Mouse (Mus musculus) fibroblast of lung, adult 2 months (primary cell): ENCODE data around the gene Tagln3.

Experiments used
- DNase-seq: peaks from one replicate; pipeline ENCODE4 v3.0.0-alpha.2; 2011; ENCODE audit warnings: low read depth

Gene Tagln3

DNA sequence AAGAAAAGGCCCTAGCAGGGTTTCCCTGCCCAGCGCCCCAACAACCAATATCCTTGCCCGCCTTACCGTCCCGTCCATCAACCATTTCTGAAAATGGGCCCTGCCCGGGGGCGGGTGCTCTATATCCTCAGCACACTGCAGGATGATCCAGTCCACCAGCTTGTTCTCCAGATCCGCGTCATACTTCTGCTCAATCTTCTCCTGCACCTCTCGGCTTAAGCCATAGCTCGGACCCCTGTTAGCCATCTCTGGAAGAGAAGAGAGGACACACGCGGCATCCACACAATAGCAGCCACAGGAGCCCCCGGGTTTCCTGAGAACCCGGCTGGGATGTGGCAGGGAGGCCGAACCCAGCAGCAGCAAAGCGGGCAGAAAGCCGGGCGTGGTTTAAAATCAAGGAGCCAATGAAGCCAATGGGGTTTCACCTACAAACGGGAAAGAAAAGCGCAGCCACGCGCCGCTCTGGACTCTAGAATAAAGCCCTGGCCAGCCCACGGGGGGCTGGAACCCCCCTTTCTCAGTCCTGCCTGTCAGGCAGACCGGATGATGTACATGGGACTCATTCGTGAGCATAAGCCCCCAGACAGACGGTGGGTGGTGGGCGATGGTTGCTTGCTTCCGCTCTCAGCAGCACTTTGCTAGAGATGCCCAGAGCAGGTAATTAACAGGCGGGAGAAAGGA, at the start of gene Tagln3:
Tagln3 (minus strand) TSS at position 548 of the 681 bp plus-strand sequence.
- DNase-seq = no peak

GRCm38 (mm10) chr16:45770914-45771313, 46.5 kb upstream of the Tagln3 start:
- DNase-seq = no peak

- DNase-seq = no peak
These were observed 43.6 kb upstream of the Tagln3 start for GRCm38 (mm10) chr16:45767853-45768640.

DNA sequence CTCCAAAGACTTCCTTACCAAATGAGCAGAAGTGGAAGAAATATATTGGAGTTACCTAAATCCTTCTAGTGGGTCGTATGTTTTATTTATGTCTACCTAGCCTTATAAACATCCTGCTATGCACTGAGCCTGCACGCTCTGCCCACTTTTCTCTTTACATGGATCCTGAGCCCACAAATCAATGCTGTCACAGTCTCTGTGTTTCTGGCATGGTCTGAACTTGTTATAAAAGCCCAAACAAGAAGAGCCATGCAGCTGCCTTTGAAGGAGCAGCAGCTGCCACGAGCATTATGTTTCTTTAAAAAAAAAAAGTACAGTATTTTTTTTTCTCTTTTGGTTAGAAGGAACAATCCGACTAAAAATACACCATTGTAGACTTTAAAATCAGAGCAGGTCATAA, 43.0 kb upstream of the Tagln3 start:
- no peak for DNase-seq

GRCm38 (mm10) chr16:45765801-45766494, 41.5 kb upstream of the Tagln3 start:
- DNase-seq = no peak

- no peak for DNase-seq
These were observed 40.7 kb upstream of the Tagln3 start for GRCm38 (mm10) chr16:45765102-45765501.

GRCm38 (mm10) chr16:45762859-45763505, 38.6 kb upstream of the Tagln3 start:
- DNase-seq = no peak

DNA sequence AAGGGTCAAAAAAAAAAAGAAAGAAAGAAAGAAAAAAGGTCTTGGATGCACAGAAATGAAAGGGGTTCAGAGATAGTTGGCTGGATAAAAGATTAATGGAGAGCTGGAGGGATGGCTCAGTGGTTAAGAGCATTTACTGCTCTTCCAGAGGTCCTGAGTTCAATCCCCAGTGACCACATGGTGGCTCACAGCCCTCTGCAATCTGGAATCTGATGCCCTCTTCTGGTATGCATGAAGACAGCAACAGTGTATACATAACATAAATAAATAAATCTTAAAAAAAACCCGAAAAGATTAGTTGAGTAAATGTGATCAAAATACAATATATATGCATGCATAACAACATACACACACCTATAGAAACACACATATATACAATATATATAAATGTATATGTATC, 37.0 kb upstream of the Tagln3 start:
- no peak for DNase-seq

DNA sequence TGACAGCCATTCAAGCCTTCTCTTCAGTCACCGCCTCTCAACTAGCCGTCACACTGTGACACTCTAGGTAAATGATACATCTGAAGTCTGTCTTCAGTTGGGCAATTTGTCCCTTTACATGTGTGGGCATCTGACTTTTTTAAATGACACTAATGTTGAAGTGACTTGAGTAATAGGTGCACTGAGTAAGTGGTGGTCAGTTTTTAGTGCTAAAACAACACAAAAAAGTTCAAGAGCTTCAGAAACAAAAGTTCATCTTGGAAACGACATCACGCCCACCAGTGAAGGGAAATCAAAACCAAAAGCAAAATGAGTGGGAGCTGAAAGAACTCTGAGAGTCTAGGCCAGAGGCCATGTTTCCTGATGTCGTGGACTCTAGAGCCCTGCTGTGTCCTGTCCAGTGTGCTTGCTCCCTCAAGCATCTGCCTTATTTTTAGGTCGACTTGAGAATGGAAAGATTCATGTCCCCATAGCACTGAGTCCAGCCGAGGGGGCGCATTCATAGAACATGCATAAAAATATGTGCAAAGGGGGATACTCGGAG, 34.4 kb upstream of the Tagln3 start:
- DNase-seq = no peak

GRCm38 (mm10) chr16:45757421-45758078, 33.1 kb upstream of the Tagln3 start:
- DNase-seq = no peak

DNA sequence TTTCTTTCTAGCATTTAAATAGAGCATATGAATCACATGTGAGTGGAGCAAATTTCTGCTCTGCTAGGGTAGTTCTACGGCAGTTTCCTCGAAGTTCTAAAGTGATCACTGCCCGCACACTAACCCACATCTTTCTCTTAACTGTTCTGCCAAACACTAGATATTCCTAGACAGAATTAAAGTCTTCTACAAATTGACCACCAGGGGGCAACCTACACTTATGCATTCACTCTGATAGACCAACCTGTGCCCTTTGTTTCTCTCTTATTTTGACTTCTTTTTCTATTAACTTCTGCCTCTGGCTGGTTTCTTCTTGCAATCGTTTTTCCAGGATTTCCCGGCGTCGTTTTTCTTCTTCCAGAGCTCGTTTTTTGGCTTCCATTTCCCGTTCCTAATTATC, 32.4 kb upstream of the Tagln3 start:
- DNase-seq = no peak

- no peak for DNase-seq
These were observed 19.3 kb upstream of the Tagln3 start for GRCm38 (mm10) chr16:45743591-45744144.

DNA sequence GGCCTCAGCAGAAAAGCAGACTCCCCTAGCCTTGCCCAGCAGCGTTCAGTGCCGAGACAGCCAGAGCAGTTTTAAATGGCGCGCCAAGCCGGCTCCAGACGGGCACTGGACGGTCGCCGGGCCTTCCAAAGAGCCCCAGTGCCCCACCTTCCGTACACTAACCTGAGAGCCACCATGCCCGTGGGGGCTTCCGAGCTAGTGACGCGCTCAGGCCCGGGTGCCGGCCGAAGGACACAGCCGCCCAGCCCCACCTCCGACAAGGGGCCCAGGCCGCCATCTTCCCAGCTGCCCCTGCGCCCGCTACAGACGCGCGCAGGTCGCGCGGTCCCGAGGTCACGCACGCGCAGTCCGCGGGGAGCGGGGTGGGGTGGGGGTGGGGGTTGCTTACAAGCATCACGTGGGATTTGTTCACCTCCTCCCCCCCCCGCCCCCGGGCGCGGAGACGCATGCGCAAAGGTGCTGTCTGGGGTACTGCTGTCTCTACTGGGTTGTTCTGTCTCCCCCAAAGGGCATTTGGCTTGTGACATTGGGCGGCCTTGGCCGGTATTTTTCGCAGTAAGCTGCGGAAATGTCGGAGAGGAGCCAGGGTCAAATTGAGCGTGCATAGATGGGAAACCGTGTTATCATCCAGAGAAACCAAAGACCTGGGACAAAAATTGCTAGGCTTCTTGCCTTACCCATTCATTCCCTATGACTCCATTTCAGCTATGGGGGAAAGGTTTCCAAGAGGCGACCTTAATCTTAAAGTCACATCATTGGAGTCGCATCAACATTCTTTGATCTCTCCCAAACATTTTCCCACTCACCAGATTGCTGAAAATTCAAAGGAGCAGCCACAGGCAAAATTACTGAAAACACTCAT, 18.4 kb upstream of the Tagln3 start, which contains the start of gene Abhd10:
Abhd10 (minus strand) TSS at position 341 of the 862 bp plus-strand sequence.
- DNase-seq = peak; percentile 83

GRCm38 (mm10) chr16:45737880-45738279, 13.5 kb upstream of the Tagln3 start:
- DNase-seq = no peak

DNA sequence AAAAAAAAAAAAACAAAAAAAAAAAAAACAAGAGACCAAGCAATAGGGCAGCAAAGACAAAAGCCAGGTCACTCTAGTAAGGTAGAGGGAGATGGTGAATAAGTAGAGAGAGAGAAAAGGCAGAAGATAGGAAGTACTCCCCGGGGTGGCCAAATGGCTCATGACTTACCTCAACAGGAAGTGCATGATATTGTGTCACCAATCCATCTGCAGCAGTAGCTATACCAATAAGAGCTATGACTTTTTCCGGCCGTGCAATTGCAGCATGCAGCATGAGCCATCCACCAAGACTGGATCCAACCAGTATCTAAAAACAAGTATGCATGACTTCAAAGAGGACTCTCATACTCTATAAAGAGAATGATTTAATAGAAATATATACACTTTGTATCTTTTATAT, 12.3 kb upstream of the Tagln3 start:
- DNase-seq = no peak

DNA sequence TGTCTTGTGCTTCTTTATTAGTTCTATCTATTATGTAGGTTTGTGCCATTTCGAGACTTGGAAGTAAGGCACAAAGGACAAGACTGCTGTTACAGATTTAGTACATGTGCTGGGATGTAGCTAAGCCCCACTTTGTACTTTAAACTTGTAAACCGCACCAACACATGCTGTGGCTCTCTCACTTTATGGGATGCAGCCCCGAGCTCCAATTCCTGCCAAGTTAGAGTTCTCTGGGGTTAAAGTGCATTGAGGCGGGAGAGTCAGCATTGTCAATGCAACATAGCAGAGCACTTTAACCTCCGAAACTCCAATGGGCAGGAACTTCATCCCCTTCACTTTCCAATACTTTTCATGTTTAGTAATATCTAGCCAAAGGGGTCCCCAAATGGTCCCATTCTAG, 4.8 kb upstream of the Tagln3 start:
- DNase-seq = no peak

DNA sequence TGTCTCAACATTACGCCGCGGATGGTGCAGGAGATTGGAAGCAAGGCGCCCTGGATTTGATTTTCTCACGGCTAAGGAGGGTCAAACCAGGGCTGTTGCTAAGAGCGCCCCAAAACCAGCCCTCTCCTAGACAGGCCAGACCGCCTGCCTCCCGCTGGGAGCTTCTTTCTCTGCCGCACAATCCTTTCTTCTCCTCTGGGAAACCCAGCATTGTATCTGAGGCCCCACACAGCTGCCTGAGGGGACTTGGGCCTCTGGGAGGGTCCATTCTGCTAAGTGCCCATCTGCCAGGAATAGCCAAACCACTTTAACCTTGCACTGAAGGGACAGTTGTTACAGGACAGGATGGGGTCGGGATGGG, 314 bp upstream of the Tagln3 start:
- no peak for DNase-seq

- DNase-seq = no peak
These were observed 1.1 kb downstream of the Tagln3 start for GRCm38 (mm10) chr16:45723172-45723901.

DNA sequence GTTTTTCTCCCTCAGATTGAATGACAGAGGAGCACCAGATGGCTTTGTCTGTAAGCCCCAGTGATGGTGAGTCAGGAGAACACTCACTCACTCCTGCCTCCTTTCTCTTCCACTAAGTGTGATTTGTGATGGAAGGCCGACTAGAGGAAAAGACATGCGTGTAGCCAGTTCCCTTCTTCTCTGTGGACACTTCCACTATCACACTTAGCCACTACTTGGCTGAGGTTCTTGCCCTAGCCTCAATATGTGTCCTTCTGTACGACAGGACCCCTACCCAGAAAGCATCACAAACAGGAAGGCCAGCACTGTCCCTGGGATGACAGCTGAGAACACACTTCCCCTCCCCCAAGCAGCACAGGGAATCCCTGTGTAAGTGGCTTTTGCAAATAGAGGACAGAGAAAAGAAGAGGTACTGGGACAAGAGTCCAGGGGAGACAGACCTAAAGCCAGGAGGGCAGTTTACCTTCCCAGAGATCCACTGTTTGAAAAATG, 1.9 kb downstream of the Tagln3 start:
- DNase-seq = no peak
